Mouse (Mus musculus): ENCODE data around the gene Fastkd5.

- TF ChIP-seq CTCF (IDR thresholded peaks at IDR 0.05; ENCODE audit: borderline replicate concordance, extremely low read depth, insufficient read depth, insufficient read length): no peak
- no peak for TF ChIP-seq POLR2A (IDR thresholded peaks at IDR 0.05; ENCODE audit: borderline replicate concordance, extremely low read depth, insufficient read depth, insufficient read length, poor library complexity, severe bottlenecking)
These were observed 3.3 kb upstream of the Fastkd5 start for GRCm38 (mm10) chr2:130632887-130633675.
